Mouse (Mus musculus) liver, adult (tissue): ENCODE results near the gene Lgalsl.

ENCODE experiments used
- GATA4 ChIP-seq: IDR thresholded peaks from 2 replicates; pipeline ENCODE4 v1.6.1; 2014; ENCODE audit warnings: mild to moderate bottlenecking, low read length; ENCODE audit not compliant: insufficient replicate concordance

Gene Lgalsl

GRCm38 (mm10) chr11:20850196-20850595 lies 19.3 kb upstream of the Lgalsl start:
- TF ChIP-seq GATA4, result no peak

- no peak for TF ChIP-seq GATA4
Observed at GRCm38 (mm10) chr11:20849403-20849802, 18.5 kb upstream of the Lgalsl start.

DNA sequence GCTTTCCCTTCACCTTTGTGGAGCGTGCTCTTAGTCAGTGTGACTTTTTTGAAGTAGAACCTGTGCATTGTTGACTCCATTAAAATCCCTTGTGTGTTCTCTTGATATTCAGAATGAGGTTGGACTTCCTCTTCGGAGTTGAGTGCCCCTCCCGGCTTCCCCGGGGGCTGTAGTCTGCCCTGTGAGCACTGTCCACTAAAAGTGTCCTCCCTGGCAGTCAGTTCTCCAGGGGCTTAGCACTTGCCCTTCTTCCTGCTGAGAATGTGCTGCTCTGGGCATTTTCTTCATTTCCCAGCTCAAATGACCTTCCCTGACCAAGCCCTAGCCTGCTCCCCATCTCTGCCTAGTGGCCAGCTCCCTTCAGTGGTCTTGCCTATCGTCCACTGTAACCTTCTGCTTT lies 6.5 kb upstream of the Lgalsl start:
- no peak for TF ChIP-seq GATA4

DNA sequence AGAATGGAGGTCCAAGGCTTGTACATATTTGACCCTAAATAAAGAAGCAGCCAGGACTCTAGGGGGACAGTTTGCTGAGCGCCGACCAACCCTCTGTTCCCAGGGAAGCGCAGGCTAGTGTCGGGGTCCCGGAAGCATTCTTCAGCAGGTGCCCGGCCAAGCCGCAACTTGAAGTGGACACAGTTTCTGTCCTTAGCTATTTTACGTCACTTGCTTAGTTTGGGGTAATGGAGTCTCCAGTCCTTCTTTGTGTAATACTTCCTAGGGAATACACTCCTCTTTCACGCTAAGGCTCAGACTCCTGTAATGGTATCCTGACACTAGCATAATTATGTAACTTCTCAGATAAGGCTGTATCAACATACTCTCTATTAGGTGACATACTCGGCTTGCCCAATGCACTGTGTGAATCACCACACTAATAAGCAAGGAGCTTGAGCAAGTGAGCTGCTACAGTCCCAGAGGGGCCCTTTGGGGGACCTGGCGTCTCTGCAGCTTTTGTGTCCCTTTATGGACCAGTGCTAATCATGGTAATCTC lies 813 bp upstream of the Lgalsl start:
- TF ChIP-seq GATA4, result no peak; the same call in 1 of the 2 replicates

DNA sequence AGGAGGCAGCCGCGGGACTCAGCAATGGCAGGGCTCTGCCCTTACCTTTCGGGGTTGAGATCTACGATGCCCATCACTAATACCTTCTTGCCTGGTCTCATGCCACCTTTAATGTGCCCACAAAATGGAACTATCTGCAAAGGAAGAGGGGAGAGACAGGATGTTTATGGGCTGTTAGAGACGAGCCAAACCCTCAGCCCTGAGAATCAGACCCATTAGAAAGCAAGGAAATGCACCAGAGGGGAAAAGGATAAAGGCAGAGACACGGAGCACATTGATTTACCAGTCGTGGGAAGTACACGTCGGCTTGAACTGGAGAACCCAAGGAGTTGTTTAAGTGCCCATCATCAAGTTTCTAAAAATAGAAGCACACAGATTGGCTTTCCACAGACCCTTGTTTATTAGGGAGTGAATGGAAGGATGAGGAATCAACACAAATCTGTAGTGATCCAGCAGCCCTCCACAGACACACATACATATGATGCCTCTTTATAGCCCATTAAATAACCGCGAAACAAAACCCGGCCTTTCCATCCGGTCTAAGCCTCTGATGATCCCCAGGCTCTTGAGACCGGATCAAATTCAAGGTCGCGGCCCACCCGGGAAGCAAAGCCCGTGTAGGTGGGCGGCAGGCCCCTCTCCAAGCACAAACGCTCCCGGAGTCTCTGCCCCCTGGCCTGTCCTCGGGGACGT lies 717 bp downstream of the Lgalsl start:
- TF ChIP-seq GATA4, result no peak

DNA sequence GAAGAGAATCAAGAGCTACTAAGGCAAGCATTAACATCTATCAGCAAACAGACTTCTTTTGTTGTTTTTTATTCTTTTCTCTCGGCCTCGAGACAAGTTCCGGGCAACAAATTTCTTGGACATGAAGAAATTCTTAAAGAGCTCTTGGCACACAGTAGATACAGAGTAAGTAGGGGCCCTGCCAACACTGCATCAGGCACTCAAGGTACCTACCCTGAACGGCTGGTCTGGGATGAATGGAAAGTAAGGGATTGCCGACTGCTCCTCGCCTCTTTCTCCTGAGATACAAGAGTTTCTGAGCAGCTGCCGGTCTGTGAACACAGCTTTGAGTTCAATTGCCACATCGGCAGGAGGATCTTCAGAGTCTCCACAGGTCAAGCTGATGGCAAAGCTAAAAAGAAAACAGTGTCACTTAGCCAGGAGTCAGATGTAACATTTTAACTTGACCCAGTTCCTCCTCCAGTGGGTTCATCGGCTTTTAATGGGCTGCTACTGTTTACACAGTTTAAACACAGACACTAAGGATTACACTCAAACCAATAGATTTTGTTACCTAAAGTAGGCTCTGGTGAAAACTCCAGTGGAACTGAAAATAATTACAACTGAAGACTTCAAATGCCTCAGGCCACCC lies 1.7 kb downstream of the Lgalsl start:
- TF ChIP-seq GATA4, result no peak

GRCm38 (mm10) chr11:20823961-20824360 lies 6.9 kb downstream of the Lgalsl start:
- no peak for TF ChIP-seq GATA4

DNA sequence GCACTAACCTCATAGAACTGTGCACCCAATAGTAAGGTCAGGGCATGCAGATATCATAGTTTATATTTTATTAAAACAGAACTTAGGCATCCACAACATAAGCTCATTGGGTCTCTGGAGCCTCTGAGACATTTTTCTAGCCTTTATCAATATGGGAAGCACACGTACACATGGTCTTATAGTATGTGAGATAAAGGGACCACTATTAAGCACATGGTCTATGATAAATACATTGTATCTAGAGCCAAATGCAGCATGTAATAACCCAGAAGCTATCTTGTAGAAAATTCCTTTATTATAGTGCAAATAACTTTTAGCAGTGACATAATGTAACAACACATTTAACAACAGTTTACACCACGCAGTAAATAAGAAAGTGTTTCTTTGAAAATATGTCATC lies 7.6 kb downstream of the Lgalsl start:
- TF ChIP-seq GATA4, result no peak

- no peak for TF ChIP-seq GATA4
Observed at GRCm38 (mm10) chr11:20821351-20821750, 9.5 kb downstream of the Lgalsl start.

- TF ChIP-seq GATA4, result no peak
Observed at GRCm38 (mm10) chr11:20813901-20814523, 16.8 kb downstream of the Lgalsl start.

GRCm38 (mm10) chr11:20812153-20812887 lies 18.5 kb downstream of the Lgalsl start:
- no peak for TF ChIP-seq GATA4

GRCm38 (mm10) chr11:20806659-20807058 lies 24.2 kb downstream of the Lgalsl start:
- no peak for TF ChIP-seq GATA4

GRCm38 (mm10) chr11:20805604-20806249 lies 25.1 kb downstream of the Lgalsl start:
- TF ChIP-seq GATA4, result no peak

- TF ChIP-seq GATA4, result no peak
Observed at GRCm38 (mm10) chr11:20804416-20804815, 26.4 kb downstream of the Lgalsl start.

- TF ChIP-seq GATA4, result no peak
Observed at GRCm38 (mm10) chr11:20800277-20801092, 30.4 kb downstream of the Lgalsl start.

DNA sequence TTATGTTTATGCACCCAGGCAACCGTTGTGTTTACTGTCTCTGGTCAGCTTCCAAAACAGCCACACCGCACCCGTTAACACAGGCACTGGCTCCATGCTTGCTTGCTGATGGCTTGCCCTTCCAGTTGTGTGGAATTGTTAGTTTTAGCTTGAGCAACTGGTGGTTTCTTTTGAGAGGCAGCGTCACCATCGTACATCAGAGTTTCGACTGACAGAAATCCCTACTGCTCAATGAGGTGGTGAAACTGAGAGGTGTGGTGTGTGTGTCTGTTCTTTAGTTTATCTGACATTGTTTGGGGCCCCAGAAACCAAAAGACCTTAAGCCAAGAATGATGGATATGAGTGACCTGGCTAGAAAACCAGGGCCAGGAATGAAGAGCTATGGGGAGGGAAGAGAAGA lies 33.0 kb downstream of the Lgalsl start:
- TF ChIP-seq GATA4, result no peak
